Mouse (Mus musculus) common myeloid progenitor, adult 5-6 weeks (primary cell): ENCODE results near the gene Itgb3. TPM values are rescaled to one million over a fixed set of nuclear protein-coding genes. Genes with fewer than 3 reads are reported as not detected.

Experiments
- ATAC-seq: replicated peaks from 2 replicates; pipeline ENCODE4 v1.8.0; 2016; ENCODE audit warnings: low read depth, mild to moderate bottlenecking, moderate TSS enrichment, inconsistent platforms; ENCODE audit not compliant: poor library complexity, severe bottlenecking
- total RNA-seq: library from RNA; stranded (forward); fragments of 200-1000, 187-1606 nt; gene quantifications from 2 replicates; pipeline ENCODE4 v1.2.3, GENCODE M21; 2017

Gene Itgb3
- total RNA-seq, 1 experiment from 2014 or later: 15.8 TPM

DNA sequence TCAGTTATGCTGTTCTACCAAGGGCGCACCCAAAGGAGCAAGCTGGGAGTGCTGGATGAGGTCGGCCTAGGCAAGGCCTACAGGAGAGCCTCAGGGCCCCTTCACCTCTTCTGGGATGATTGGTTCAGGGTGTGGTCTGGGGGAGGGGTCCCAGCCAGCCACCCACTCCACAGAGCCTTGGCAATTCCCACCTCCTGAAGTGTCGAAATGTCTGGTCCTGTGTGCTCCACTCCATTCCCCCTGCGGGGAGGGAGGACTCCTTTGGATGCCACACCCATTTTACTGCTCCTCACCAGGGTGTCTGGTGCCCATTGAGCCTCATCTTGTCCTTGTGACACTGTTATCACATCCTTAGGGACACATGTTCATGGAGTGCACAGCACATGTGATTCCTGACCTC, 38.4 kb downstream of the Itgb3 start:
- ATAC-seq: no peak

- no peak for ATAC-seq
Measured at GRCm38 (mm10) chr11:104646611-104647010, 38.8 kb downstream of the Itgb3 start.

DNA sequence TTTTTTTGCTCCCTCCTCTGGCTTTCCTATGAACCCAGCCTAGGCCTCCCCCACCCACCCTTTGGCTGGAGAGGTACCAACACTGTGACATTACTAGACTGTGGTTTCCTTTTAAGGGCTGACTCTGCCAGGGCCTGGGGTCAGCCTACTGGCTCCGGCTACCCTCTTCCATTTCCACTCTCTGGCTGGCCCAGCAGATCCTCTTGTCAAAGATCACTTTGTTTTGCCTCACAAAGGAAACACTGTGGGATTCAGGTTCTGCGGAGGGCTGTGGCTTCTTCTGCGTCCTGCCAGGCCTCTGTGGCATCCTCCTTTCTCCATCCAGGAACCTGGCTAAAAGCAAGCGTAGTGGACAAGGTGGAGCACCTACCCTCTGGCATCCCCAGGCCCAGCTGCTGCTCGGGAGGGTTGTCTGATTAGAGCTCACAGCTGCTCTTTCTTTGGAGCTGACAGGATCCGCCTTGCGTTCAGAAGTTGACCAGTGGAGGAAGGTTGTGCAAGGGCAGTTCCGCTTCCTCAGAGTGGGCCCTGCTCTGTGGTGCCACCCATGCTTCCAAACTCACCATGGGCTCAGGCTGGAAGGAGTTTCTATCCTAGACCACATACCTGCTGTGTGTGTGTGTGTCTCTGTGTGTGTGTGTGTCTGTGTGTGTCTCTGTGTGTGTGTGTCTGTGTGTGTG, 39.5 kb downstream of the Itgb3 start:
- peak; percentile 94 for ATAC-seq

GRCm38 (mm10) chr11:104648571-104648970, 40.8 kb downstream of the Itgb3 start:
- no peak for ATAC-seq

- ATAC-seq: no peak
Measured at GRCm38 (mm10) chr11:104660599-104660998, 52.8 kb downstream of the Itgb3 start.

- ATAC-seq: peak; percentile 41; the same call in 1 of the 2 replicates
Measured at GRCm38 (mm10) chr11:104661106-104661505, 53.3 kb downstream of the Itgb3 start.

DNA sequence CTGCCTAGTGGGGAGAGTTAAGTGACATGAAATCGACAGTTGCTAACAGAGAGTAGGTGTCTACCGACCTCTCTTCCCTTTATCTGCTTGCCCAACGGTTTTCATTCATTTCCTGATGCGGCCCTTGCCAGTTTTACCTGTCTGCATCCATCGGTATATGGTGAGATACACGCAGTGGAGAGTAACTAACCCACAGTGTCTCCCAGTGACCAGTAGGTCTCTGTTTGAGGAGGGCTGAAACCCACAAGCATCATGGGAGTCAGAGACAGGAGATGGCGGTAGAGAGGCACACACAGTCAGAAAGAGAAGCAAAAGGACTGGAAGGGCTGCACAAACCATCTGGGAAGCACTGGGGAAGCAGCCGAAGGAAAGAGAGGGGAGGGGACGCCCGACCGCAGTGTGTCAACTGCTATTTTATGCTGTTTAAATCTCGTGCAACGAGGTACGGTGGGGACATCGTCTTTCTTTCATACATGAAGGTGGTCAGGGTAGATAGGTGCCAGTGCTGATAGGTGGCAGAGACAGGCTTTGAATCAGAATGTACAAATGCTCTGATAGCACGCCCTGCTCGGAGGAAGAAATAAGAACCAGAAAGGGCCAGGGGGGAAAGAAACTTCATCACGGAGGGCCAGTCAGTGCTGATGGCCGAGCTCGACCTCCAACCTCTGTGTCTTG, 53.9 kb downstream of the Itgb3 start:
- ATAC-seq: peak; percentile 16; the same call in 1 of the 2 replicates

DNA sequence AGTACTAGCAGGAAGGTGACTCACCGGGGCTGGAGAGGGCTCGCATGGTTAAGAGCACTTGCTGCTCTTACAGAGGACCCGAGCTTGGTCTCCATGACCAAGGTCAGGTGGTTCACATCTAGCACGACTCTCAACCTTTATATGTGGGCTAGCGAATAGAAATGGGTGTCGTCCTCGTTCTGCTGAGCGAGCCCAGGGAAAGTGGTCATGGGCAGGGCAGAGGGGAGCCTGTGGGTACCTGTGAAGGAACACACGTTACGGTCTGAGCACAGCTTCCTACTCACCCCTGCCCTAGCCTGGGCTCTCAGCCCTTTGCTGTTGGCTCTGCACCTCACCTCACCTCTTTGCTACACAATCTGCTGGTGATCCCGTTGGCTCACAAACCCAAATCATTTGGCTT, 54.8 kb downstream of the Itgb3 start:
- ATAC-seq: no peak

GRCm38 (mm10) chr11:104663241-104663877, 55.6 kb downstream of the Itgb3 start:
- ATAC-seq: no peak

GRCm38 (mm10) chr11:104663878-104664261, 56.1 kb downstream of the Itgb3 start:
- peak; percentile 30; the same call in 1 of the 2 replicates for ATAC-seq

GRCm38 (mm10) chr11:104664441-104664840, 56.6 kb downstream of the Itgb3 start:
- ATAC-seq: no peak

GRCm38 (mm10) chr11:104667399-104667798, 59.6 kb downstream of the Itgb3 start:
- ATAC-seq: peak; percentile 73

- no peak for ATAC-seq
Measured at GRCm38 (mm10) chr11:104673412-104673811, 65.6 kb downstream of the Itgb3 start.

DNA sequence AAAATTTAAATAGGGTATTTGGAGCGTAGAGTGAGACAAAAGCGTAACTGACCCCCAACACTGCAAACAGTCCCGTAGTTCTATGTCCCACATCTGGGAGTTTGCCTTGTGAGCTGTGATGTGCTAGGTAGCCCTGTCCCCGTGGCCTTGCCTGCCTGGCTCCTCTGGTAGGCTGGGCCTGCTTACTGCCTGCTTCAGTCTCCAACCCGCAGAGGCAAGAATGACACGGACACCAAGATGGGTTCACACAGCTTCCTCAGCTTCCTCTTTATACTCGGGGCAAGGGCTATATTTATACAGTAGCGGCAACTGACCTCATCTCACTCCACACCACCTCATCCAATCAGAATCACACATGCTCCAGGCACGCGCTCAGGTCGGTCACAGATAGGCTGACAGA, 67.0 kb downstream of the Itgb3 start:
- ATAC-seq: no peak

- no peak for ATAC-seq
Measured at GRCm38 (mm10) chr11:104685548-104685947, 77.7 kb downstream of the Itgb3 start, which contains the start of gene Gm11639. Gene Gm11639 (plus strand): TSS chr11:104685707.

DNA sequence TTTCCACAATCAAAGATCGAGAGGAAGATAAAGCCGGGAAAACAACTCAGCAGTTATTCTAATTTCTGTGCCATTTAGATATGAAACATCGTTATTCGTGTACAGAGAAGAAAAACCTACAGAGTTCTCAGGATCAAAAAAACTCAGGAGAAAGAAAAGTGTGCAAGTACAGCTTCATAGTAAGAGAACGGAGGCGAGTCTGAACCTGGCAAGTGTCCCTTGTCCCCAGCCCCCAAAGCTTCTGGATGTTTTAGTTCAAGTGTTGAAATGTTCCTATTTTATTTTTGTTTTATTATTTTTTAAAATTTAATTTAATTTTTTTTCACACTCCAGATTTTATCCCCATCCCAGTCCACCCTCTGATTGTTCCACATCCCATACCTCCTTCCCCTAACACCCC, 85.4 kb downstream of the Itgb3 start:
- no peak for ATAC-seq

- no peak for ATAC-seq
Measured at GRCm38 (mm10) chr11:104704097-104704496, 96.3 kb downstream of the Itgb3 start.

- 0 out of 2 replicates have a peak, but pooled peaks have one; percentile 47 for ATAC-seq
Measured at GRCm38 (mm10) chr11:104707084-104707483, 99.3 kb downstream of the Itgb3 start.
